Mouse (Mus musculus) liver, embryonic 12.5 days (tissue): ENCODE measurements around the gene Slc1a7. TPM values are rescaled to one million over a fixed set of nuclear protein-coding genes. Genes with fewer than 3 reads are reported as not detected.

Experiments used
- ATAC-seq: fragments of 200-750 bp; cut with Nextera tagmentation; 2 replicates; pipeline ENCODE4 v1.8.0; 2017; ENCODE audit warnings: moderate number of reproducible peaks, mild to moderate bottlenecking, moderate library complexity
- H3K27ac ChIP-seq: fragments of 300-500 bp; sonication (generic); 2 replicates; pipeline ENCODE4 v1.5.1; 2016; ENCODE audit warnings: mild to moderate bottlenecking
- H3K27me3 ChIP-seq: fragments of 300-500 bp; sonication (generic); replicated peaks from 2 replicates; pipeline ENCODE4 v1.6.1; 2016; ENCODE audit warnings: mild to moderate bottlenecking, moderate library complexity
- H3K36me3 ChIP-seq: fragments of 300-500 bp; sonication (generic); 2 replicates; pipeline ENCODE4 v1.6.1; 2016; ENCODE audit warnings: mild to moderate bottlenecking, moderate library complexity
- H3K4me1 ChIP-seq: fragments of 300-500 bp; sonication (generic); 2 replicates; pipeline ENCODE4 v1.6.1; 2016
- H3K4me2 ChIP-seq: fragments of 300-500 bp; sonication (generic); 2 replicates; pipeline ENCODE4 v1.6.1; 2016; ENCODE audit warnings: mild to moderate bottlenecking, moderate library complexity
- H3K4me3 ChIP-seq: fragments of 300-500 bp; sonication (generic); 2 replicates; pipeline ENCODE4 v1.5.1; 2016; ENCODE audit warnings: mild to moderate bottlenecking, moderate library complexity
- H3K9ac ChIP-seq: fragments of 300-500 bp; sonication (generic); 2 replicates; pipeline ENCODE4 v1.6.1; 2016; ENCODE audit warnings: mild to moderate bottlenecking, moderate library complexity
- H3K9me3 ChIP-seq: fragments of 300-500 bp; sonication (generic); replicated peaks from 2 replicates; pipeline ENCODE4 v1.6.1; 2016; ENCODE audit warnings: mild to moderate bottlenecking, moderate library complexity
- WGBS: fragments of 180-500 bp; shearing (Covaris S2); methylation state at CpG from one replicate; pipeline ENCODE4 v1.1.7; 2016; ENCODE audit not compliant: insufficient replicate concordance; 5-methylcytosine and 5-hydroxymethylcytosine counted together
- polyA plus RNA-seq: library from polyadenylated mRNA; unstranded; fragments of >200 nt; fragmentation: Nextera tagmentation; extraction: Ambion mirVana; gene quantifications from 2 replicates; pipeline ENCODE4 v1.2.1, GENCODE M21; 2016

The Slc1a7 gene
- polyA plus RNA-seq, 1 experiment from 2014 or later = not detected

DNA sequence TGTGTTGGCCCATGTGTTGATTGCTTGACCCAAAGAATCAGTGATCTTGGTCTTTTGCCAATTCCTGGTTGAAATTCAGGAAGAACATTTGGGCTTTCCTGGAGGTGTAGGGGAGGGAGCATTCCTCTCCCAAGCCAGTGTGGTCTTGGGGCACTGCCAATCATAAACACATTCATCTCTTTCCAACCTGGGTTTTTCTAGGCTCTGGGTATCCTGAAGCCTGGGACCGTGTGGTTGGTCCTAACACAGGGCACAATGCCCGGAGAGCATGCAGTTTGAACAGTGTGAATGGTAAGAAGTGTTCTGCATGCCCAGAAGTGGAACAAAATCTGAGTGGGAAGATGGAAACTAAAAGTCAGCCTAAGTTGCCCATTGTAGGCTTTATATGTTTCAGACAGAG lies 30.0 kb upstream of the Slc1a7 start:
- peaks cover 4% of the 10 kb centered on the region; the same call in 1 of the 2 replicates for H3K27me3 ChIP-seq
- H3K9me3 ChIP-seq = no peaks in the 10 kb centered on the region
- no peak overlapping the region for H3K4me3 ChIP-seq
- WGBS = 79% methylated on average over 2 of the region's 2 CpGs
- H3K4me2 ChIP-seq = no peak overlapping the region
- no peaks in the 10 kb centered on the region for H3K36me3 ChIP-seq
- H3K27ac ChIP-seq = no peak overlapping the region
- peaks cover 4% of the 10 kb centered on the region for H3K4me1 ChIP-seq
- no peak for ATAC-seq
- H3K9ac ChIP-seq = no peak overlapping the region

DNA sequence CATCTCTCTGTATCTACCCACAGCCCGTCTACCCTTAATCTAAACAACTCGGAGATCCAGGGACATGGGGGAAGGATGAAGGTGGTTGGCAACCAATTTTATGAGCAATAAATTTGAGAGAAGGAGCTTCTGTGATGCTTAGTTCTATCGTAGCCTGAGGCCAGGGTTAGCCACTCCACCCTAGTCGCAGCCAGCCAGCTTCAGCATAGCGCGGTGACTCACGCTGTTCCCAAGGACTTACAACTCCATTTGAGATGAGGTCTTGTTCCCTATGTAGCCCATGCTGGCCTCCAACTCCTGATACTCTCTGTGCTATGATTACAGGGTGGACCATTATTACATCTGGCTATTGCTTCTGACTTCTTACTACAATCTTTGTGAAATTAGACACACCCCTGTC lies 25.4 kb upstream of the Slc1a7 start:
- Histone ChIP-seq H3K36me3 (no peaks in the 10 kb centered on the region), H3K27ac (no peak overlapping the region), H3K9ac (no peak overlapping the region), H3K4me1 (no peaks in the 10 kb centered on the region), H3K4me2 (no peak overlapping the region), H3K4me3 (no peak overlapping the region), H3K9me3 (no peaks in the 10 kb centered on the region), H3K27me3 (peaks cover 4% of the 10 kb centered on the region; the same call in 1 of the 2 replicates)
- ATAC-seq = no peak
- 78% methylated on average over 7 of the region's 7 CpGs for WGBS

DNA sequence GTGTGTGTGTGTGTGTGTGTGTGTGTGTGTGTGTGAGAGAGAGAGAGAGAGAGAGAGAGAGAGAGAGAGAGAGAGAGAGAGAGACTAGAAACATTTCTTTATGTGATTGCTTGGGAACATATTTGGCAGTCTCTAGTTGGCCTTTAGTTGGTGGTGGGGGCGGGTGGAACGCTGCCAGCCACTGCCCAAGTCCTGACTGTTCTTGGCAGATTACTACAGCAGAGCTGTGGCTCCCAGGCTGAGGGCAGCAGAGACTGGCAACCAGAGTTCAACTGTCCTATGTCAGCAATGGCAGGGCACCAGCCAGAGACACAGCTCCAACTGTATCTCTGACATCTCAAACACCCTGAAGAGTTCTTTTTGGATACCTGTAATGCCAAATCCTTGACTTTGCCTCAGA lies 24.0 kb upstream of the Slc1a7 start:
- H3K4me2 ChIP-seq = no peak overlapping the region
- H3K9ac ChIP-seq = no peak overlapping the region
- WGBS = 55% methylated on average over 2 of the region's 2 CpGs
- no peak overlapping the region for H3K27ac ChIP-seq
- no peaks in the 10 kb centered on the region for H3K4me1 ChIP-seq
- H3K9me3 ChIP-seq = no peaks in the 10 kb centered on the region
- ATAC-seq = no peak
- no peaks in the 10 kb centered on the region for H3K36me3 ChIP-seq
- H3K27me3 ChIP-seq = peaks cover 4% of the 10 kb centered on the region; the same call in 1 of the 2 replicates
- H3K4me3 ChIP-seq = no peak overlapping the region

DNA sequence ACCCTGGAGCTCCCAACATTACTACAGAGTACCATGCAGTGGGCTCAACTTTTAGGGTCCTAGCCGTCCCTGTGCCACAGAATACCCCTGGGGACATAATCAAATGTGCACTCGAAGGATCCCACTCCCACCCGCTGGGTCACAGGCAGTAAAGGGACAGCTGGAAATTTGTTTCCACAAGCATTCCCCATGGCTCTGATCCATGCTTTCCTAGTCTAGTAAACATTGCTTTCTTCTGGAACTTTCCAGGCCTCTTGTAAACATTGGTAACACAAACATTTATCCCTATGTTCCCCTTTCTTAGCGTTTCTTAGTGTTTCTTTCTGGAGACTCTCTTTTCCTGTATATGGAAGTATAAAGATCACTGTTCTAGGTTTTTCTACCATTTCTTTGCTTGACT lies 18.2 kb upstream of the Slc1a7 start:
- Histone ChIP-seq H3K27me3 (no peaks in the 10 kb centered on the region), H3K9me3 (no peaks in the 10 kb centered on the region), H3K27ac (no peak overlapping the region), H3K4me3 (no peak overlapping the region), H3K4me1 (no peaks in the 10 kb centered on the region), H3K9ac (no peak overlapping the region), H3K36me3 (no peaks in the 10 kb centered on the region), H3K4me2 (no peak overlapping the region)
- 57% methylated on average over 4 of the region's 4 CpGs for WGBS
- no peak for ATAC-seq

DNA sequence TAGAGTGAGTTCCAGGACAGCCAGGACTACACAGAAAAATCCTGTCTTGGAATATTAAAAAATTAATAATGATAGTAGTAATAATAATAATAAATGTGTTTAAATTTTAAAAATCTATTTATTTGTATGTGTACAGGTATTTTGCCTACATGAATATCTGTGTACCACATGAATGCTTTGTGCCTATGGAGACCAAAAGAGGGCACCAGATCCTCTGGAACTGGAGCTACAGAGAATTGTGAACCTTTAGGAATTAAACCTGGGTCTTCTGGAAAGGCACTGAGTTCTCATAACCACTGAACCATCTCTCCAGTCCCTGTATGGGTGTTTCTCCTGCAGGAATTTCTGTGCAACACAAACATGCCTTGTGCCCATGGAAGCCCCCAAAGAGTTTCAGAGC lies 15.3 kb upstream of the Slc1a7 start:
- H3K27me3 ChIP-seq = no peaks in the 10 kb centered on the region
- no peak overlapping the region for H3K9ac ChIP-seq
- H3K4me3 ChIP-seq = no peak overlapping the region
- H3K9me3 ChIP-seq = no peaks in the 10 kb centered on the region
- ATAC-seq = no peak
- no peaks in the 10 kb centered on the region for H3K4me1 ChIP-seq
- H3K36me3 ChIP-seq = no peaks in the 10 kb centered on the region
- H3K27ac ChIP-seq = no peak overlapping the region
- no peak overlapping the region for H3K4me2 ChIP-seq

DNA sequence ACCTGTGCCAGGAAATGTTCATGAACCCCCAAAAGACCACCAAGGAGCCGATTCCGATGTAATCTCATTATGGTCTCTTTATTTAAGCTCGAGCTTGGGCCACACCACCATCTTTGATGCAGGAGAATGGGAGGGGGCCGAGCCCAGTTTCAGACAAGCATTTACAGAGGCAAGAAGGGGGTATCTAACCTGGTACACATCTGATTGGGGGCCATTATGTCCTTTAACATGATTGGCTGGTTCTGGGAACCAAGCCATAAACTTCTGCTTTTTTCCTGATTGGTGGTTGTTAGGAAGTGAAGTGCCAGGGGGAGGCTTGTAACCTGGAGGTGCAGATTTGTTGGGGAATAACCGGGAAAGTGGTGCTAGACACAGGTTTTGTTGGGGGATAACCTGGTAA lies 12.4 kb upstream of the Slc1a7 start:
- WGBS = 50% methylated on average over 5 of the region's 5 CpGs
- Histone ChIP-seq H3K9me3 (no peaks in the 10 kb centered on the region), H3K36me3 (no peaks in the 10 kb centered on the region), H3K27ac (no peak overlapping the region), H3K4me3 (no peak overlapping the region), H3K9ac (no peak overlapping the region), H3K4me2 (no peak overlapping the region), H3K4me1 (no peaks in the 10 kb centered on the region), H3K27me3 (0 out of 2 replicates have a peak, but pooled peaks cover 4% of the 10 kb centered on the region)
- ATAC-seq = no peak

DNA sequence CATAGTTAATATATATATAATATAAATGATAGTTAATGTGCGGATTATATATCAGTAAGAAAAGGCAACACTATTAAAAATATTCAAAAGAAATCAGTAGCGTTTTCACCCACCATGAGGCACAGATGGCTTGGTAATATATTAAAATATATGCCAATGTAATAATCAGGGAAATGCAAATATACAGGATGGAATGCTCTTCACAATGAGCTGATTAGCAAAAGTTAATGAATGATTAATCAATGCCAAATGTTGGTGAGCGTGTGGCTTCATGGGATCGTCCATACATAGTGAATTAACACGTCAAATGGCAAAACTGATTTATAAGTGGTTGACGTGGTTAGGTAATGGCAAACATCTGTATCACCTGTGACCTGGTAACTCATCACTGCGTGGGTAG lies 9.6 kb upstream of the Slc1a7 start:
- no peak for ATAC-seq
- Histone ChIP-seq H3K36me3 (no peaks in the 10 kb centered on the region), H3K27ac (no peak overlapping the region), H3K4me1 (no peaks in the 10 kb centered on the region), H3K4me3 (no peak overlapping the region), H3K4me2 (no peak overlapping the region), H3K9ac (no peak overlapping the region), H3K27me3 (0 out of 2 replicates have a peak, but pooled peaks cover 4% of the 10 kb centered on the region), H3K9me3 (no peaks in the 10 kb centered on the region)
- WGBS = 64% methylated on average over 7 of the region's 7 CpGs

DNA sequence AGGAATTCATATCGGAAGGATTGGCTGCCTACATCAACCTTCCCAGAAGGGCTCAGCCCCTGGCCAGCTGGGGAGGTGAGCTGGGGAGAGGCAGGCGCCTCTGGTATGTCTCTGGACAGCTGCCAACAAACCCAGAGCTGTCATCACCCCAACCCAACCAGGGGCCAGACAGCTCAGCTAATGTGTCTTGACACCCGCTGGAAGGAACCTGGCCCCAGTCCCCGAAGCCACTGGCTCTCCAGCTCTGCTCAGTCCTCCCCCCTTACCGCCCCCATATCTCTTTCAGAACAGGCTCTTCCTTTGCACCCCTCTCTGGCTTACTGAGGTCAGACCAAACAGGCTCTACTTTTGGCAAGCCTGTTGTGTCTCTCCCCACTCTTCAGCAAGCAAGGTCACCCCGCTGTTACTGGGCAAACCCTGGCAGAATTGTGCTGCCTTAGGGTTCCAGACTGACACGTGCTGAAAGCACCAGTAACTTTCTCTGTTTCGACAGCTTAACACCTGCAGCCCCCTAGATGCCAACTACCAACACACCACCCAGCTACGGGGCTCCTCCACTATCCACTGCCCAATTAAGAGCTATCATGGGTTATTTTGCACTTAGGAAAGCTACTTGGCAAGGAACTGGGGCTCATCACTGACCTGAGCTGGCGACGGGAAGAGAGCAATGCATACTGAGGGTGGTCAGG lies 5.9 kb upstream of the Slc1a7 start:
- no peaks in the 10 kb centered on the region for H3K36me3 ChIP-seq
- no peak overlapping the region for H3K4me3 ChIP-seq
- H3K9me3 ChIP-seq = no peaks in the 10 kb centered on the region
- no peak overlapping the region for H3K27ac ChIP-seq
- 0 out of 2 replicates have a peak, but pooled peaks cover 4% of the 10 kb centered on the region for H3K27me3 ChIP-seq
- no peak overlapping the region for H3K9ac ChIP-seq
- ATAC-seq = 0 out of 2 replicates have a peak, but pooled peaks have one; percentile 13
- H3K4me2 ChIP-seq = no peak overlapping the region
- peaks cover 5% of the 10 kb centered on the region; the same call in 1 of the 2 replicates for H3K4me1 ChIP-seq
- WGBS = 46% methylated on average over 11 of the region's 11 CpGs

DNA sequence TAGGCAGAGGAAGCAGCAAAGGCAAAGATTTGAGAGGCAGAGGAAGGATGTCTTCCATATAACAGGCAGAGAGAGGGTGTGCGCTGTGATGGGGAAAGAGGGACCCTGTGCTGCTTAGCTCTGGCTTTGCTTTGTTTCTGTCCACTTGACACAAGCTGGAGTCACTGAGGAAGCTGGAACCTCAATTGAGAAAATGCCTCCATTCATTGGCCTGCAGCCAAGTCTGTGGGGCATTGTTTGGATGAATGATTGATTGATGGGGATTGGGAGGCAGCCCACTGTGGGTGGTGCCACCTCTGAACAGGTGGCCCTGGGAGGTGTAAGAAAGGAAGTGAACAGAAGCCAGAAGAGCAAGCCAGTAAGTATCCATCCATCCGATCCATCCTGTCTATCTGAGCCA lies 5.3 kb upstream of the Slc1a7 start:
- Histone ChIP-seq H3K36me3 (no peaks in the 10 kb centered on the region), H3K4me1 (peaks cover 5% of the 10 kb centered on the region; the same call in 1 of the 2 replicates), H3K4me3 (no peak overlapping the region), H3K9ac (no peak overlapping the region), H3K4me2 (no peak overlapping the region), H3K27me3 (0 out of 2 replicates have a peak, but pooled peaks cover 4% of the 10 kb centered on the region), H3K27ac (no peak overlapping the region), H3K9me3 (no peaks in the 10 kb centered on the region)
- no peak for ATAC-seq
- WGBS = 78% methylated on average over 2 of the region's 2 CpGs

DNA sequence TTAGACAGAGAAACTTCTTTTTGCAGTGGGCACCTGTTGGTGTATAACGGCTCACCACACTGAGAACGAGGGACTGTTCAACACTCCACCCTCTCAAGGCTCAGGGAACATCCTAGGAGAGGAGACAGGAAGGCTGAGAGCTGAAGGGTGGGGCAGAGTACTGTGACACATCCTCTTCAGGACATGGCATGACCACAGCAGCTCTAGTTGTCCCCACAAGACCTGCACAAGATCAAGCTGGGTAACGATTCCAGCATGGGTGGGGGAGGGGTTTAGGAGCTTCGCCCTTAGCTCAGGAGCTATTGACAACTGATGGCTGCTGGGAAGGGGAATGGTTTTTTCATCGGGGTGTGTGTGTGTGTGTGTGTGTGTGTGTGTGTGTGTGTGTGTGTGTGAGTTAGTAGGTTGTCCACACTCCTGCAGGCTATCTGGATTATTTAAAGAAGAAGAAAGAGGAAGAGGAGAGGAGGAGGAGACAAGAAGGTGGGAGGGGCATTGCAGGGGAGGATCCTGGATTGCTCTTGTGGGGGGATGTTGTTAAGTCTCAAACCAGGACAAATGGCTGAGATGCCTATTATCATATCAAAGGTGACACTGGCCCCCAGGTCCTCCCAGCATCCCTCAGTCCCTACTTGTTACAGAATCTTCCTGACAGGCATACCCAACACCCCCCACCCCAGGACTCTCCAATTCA lies 1.6 kb upstream of the Slc1a7 start:
- no peak overlapping the region for H3K9ac ChIP-seq
- ATAC-seq = no peak
- H3K9me3 ChIP-seq = no peaks in the 10 kb centered on the region
- no peaks in the 10 kb centered on the region for H3K27me3 ChIP-seq
- H3K4me1 ChIP-seq = peaks cover 5% of the 10 kb centered on the region; the same call in 1 of the 2 replicates
- H3K36me3 ChIP-seq = no peaks in the 10 kb centered on the region
- no peak overlapping the region for H3K27ac ChIP-seq
- H3K4me2 ChIP-seq = no peak overlapping the region
- H3K4me3 ChIP-seq = no peak overlapping the region
- WGBS = 22% methylated on average over 5 of the region's 5 CpGs

DNA sequence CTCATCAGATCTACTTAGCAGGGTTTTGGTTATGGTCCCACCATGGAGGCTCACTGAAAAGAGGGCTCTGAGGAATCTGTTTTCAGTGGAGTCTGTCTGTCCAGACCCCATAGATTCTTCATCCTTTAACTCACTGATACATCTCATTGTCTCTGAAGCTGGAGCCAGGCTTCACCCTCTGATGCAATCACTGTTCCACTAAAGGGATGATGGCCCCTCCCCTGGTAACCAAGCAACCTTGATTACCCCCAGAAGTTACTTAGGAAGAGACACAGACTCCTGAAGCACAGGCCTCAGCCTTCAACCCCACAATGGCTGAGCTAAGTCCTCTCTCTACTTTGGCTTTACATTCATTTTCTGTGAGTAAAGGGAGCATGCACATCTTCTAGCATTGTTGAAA lies 1.6 kb downstream of the Slc1a7 start:
- no peaks in the 10 kb centered on the region for H3K36me3 ChIP-seq
- H3K4me3 ChIP-seq = no peak overlapping the region
- H3K4me2 ChIP-seq = no peak overlapping the region
- peaks cover 5% of the 10 kb centered on the region; the same call in 1 of the 2 replicates for H3K4me1 ChIP-seq
- no peaks in the 10 kb centered on the region for H3K27me3 ChIP-seq
- H3K9me3 ChIP-seq = no peaks in the 10 kb centered on the region
- ATAC-seq = no peak
- no peak overlapping the region for H3K27ac ChIP-seq
- no peak overlapping the region for H3K9ac ChIP-seq

DNA sequence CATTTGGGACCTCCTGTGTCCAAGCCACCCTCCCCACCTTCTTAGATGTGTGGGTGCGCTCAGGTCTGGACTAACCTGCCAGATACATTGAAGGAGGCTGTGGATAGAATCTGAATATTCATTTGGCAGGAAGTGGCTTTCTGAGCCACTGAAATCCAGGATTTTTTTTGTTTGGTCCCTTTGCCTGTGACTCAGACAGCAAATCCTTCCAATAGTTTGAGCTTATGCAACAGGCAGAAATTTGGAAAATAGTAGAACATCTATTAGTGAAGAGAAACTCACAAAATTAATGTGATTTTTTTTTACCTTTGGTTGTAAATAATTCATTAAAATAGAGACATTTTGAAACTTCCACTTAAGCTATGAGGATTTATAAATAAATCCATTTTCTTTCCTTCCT lies 3.0 kb downstream of the Slc1a7 start:
- Histone ChIP-seq H3K27me3 (no peaks in the 10 kb centered on the region), H3K4me1 (peaks cover 5% of the 10 kb centered on the region; the same call in 1 of the 2 replicates), H3K36me3 (no peaks in the 10 kb centered on the region), H3K9me3 (no peaks in the 10 kb centered on the region), H3K9ac (no peak overlapping the region), H3K4me2 (no peak overlapping the region), H3K4me3 (no peak overlapping the region), H3K27ac (no peak overlapping the region)
- no peak for ATAC-seq
- WGBS = 66% methylated on average over 1 of the region's 1 CpGs
